Mouse (Mus musculus): ENCODE measurements around the gene Pik3r2. TPM values are rescaled to one million over a fixed set of nuclear protein-coding genes. Genes with fewer than 3 reads are reported as not detected.

Pik3r2 gene
- total RNA-seq, 2 experiments from 2014 or later, result 150 to 153 TPM

Small RNAs within 50 kb of the gene (microRNA-seq; reads per million reads assigned to microRNA genes)
- 8.7 to 14.2 reads per million in 2 experiments for gene Mir7240

Other genes starting within 250 kb of the Pik3r2 start
- gene Fkbp8, start 249.0 kb downstream of the Pik3r2 start, total RNA-seq (2021), result 100 to 1,000 TPM; 407 to 421 TPM
- gene Kxd1, start 248.8 kb downstream of the Pik3r2 start, total RNA-seq (2021), result 10 to 100 TPM; 44.8 to 46.4 TPM
- gene Ell, start 237.3 kb downstream of the Pik3r2 start, total RNA-seq (2021), result 10 to 100 TPM; 19.0 to 21.6 TPM
- gene Isyna1, start 182.3 kb downstream of the Pik3r2 start, total RNA-seq (2021), result 10 to 100 TPM; 50.4 to 60.8 TPM
- 100 to 1,000 TPM; 250 to 264 TPM for gene Ssbp4, start 167.8 kb downstream of the Pik3r2 start, total RNA-seq (2021)
- 1 to 10 TPM in 1 of 2 experiments, under 1 TPM in 1; 0.70 to 1.0 TPM for gene Lrrc25, start 160.6 kb downstream of the Pik3r2 start, total RNA-seq (2021)
- not detected for gene Gdf15, start 144.3 kb downstream of the Pik3r2 start, total RNA-seq (2021)
- gene Pgpep1, start 116.3 kb downstream of the Pik3r2 start, total RNA-seq (2021), result 10 to 100 TPM; 11.6 to 17.9 TPM
- gene Lsm4, start 103.5 kb downstream of the Pik3r2 start, total RNA-seq (2021), result 10 to 100 TPM; 65.0 to 70.9 TPM
- gene Jund, start 77.8 kb downstream of the Pik3r2 start, total RNA-seq (2021), result 100 to 1,000 TPM; 221 to 289 TPM
- gene Iqcn, start 73.3 kb downstream of the Pik3r2 start, total RNA-seq (2021), result under 1 TPM; 0.09 to 0.16 TPM
- not detected for gene Gm3336, start 58.2 kb downstream of the Pik3r2 start, total RNA-seq (2021)
- gene Pde4c, start 53.0 kb downstream of the Pik3r2 start, total RNA-seq (2021), result 1 to 10 TPM; 1.6 to 3.4 TPM
- gene Rab3a, start 22.0 kb downstream of the Pik3r2 start, total RNA-seq (2021), result 100 to 1,000 TPM; 870 to 892 TPM
- 10 to 100 TPM; 31.3 to 31.4 TPM for gene Mpv17l2, start 15.8 kb downstream of the Pik3r2 start, total RNA-seq (2021)
- 100 to 1,000 TPM; 317 to 334 TPM for gene Mast3, start 28.3 kb upstream of the Pik3r2 start, total RNA-seq (2021)
- gene Il12rb1, start 31.7 kb upstream of the Pik3r2 start, total RNA-seq (2021), result under 1 TPM; 0.63 to 0.77 TPM
- 10 to 100 TPM; 12.0 to 13.3 TPM for gene Arrdc2, start 63.0 kb upstream of the Pik3r2 start, total RNA-seq (2021)
- 10 to 100 TPM; 17.4 to 19.3 TPM for gene Kcnn1, start 86.5 kb upstream of the Pik3r2 start, total RNA-seq (2021)
- 100 to 1,000 TPM; 101 to 102 TPM for gene Ccdc124, start 97.2 kb upstream of the Pik3r2 start, total RNA-seq (2021)
- 10 to 100 TPM; 12.8 to 13.0 TPM for gene Slc5a5, start 116.0 kb upstream of the Pik3r2 start, total RNA-seq (2021)
- 100 to 1,000 TPM; 682 to 726 TPM for gene Rpl18a, start 120.7 kb upstream of the Pik3r2 start, total RNA-seq (2021)
- 10 to 100 TPM; 87.1 to 98.0 TPM for gene Map1s, start 129.2 kb upstream of the Pik3r2 start, total RNA-seq (2021)

All from left cerebral cortex, adult 18-20 months (tissue).